Mouse (Mus musculus) midbrain, embryonic 16.5 days (tissue): Measurements from ENCODE around the gene Eid2b. TPM values are rescaled to one million over a fixed set of nuclear protein-coding genes. Genes with fewer than 3 reads are reported as not detected.
A peak's percentile ranks its signal among the peaks of the same experiment; 100 is the strongest.

ENCODE experiments used
- ATAC-seq: fragments of 200-750 bp; cut with Nextera tagmentation; 2 replicates; pipeline ENCODE4 v1.8.0; 2017; ENCODE audit warnings: moderate TSS enrichment
- H3K27ac ChIP-seq: fragments of 300-500 bp; sonication (generic); 2 replicates; pipeline ENCODE4 v1.5.1; 2014; ENCODE audit warnings: mild to moderate bottlenecking, low read length, mixed read lengths
- H3K27me3 ChIP-seq: fragments of 300-500 bp; sonication (generic); 2 replicates; pipeline ENCODE4 v1.6.1; 2014; ENCODE audit warnings: low read depth, low read length, mixed read lengths; ENCODE audit not compliant: control insufficient read depth, insufficient read depth
- H3K36me3 ChIP-seq: fragments of 300-500 bp; sonication (generic); 2 replicates; pipeline ENCODE4 v1.6.1; 2014; ENCODE audit warnings: mild to moderate bottlenecking, low read length, moderate library complexity, mixed read lengths; ENCODE audit not compliant: control insufficient read depth, insufficient read depth
- H3K4me1 ChIP-seq: fragments of 300-500 bp; sonication (generic); 2 replicates; pipeline ENCODE4 v1.6.1; 2014; ENCODE audit warnings: mild to moderate bottlenecking, low read length, mixed read lengths; ENCODE audit not compliant: control insufficient read depth, insufficient read depth
- H3K4me2 ChIP-seq: fragments of 300-500 bp; sonication (generic); 2 replicates; pipeline ENCODE4 v1.6.1; 2014; ENCODE audit warnings: mild to moderate bottlenecking, low read length, mixed read lengths
- H3K4me3 ChIP-seq: fragments of 300-500 bp; sonication (generic); 2 replicates; pipeline ENCODE4 v1.5.1; 2014; ENCODE audit warnings: low read depth, mild to moderate bottlenecking, low read length, moderate library complexity, mixed read lengths
- H3K9ac ChIP-seq: fragments of 300-500 bp; sonication (generic); 2 replicates; pipeline ENCODE4 v1.6.1; 2014; ENCODE audit warnings: low read depth, low read length, mixed read lengths
- H3K9me3 ChIP-seq: fragments of 300-500 bp; sonication (generic); replicated peaks from 2 replicates; pipeline ENCODE4 v1.6.1; 2014; ENCODE audit warnings: mild to moderate bottlenecking, low read length, mixed read lengths; ENCODE audit not compliant: control insufficient read depth, poor library complexity, severe bottlenecking
- WGBS: fragments of 180-500 bp; shearing (Covaris S2); extraction: QIAGEN DNeasy Blood & Tissue Kit; methylation state at CpG from one replicate; pipeline ENCODE4 v1.1.7; 2014; 5-methylcytosine and 5-hydroxymethylcytosine counted together
- polyA plus RNA-seq: library from polyadenylated mRNA; unstranded; fragments of >200 nt; fragmentation: Nextera tagmentation; extraction: Ambion mirVana; gene quantifications from 2 replicates; pipeline ENCODE4 v1.2.1, GENCODE M21; 2015

Eid2b gene
- polyA plus RNA-seq, 1 experiment from 2014 or later = 44.2 TPM

- Histone ChIP-seq H3K4me3 (peak within 1 kb of the TSS; percentile 70), H3K4me2 (peak within 1 kb of the TSS; percentile 78), H3K27ac (peak within 1 kb of the TSS; percentile 94), H3K9me3 (no peaks in the 10 kb centered on the region), H3K9ac (peak within 1 kb of the TSS; percentile 90), H3K4me1 (peaks cover 13% of the 10 kb centered on the region), H3K36me3 (no peaks in the 10 kb centered on the region; the same call in 1 of the 2 replicates), H3K27me3 (no peaks in the 10 kb centered on the region)
- 8% methylated on average over 57 of the region's 57 CpGs for WGBS
- peak; percentile 93 for ATAC-seq
These were observed 10.2 kb upstream of the Eid2b start, which contains the start of gene Eid2 for GRCm38 (mm10) chr7:28267129-28268041. Gene Eid2, plus strand, starts transcription at chr7:28267881.

- peak overlapping the region; percentile 90 for H3K9ac ChIP-seq
- under 1% methylated on average over 42 of the region's 62 CpGs for WGBS
- H3K4me1 ChIP-seq = peaks cover 13% of the 10 kb centered on the region
- peak overlapping the region; percentile 70 for H3K4me3 ChIP-seq
- peak overlapping the region; percentile 94 for H3K27ac ChIP-seq
- no peaks in the 10 kb centered on the region; the same call in 1 of the 2 replicates for H3K36me3 ChIP-seq
- ATAC-seq = peak; percentile 80
- no peaks in the 10 kb centered on the region for H3K27me3 ChIP-seq
- peak overlapping the region; percentile 78 for H3K4me2 ChIP-seq
- no peaks in the 10 kb centered on the region for H3K9me3 ChIP-seq
These were observed 9.5 kb upstream of the Eid2b start for GRCm38 (mm10) chr7:28268042-28268531.

GRCm38 (mm10) chr7:28268576-28268975 lies 9.0 kb upstream of the Eid2b start:
- H3K36me3 ChIP-seq = no peaks in the 10 kb centered on the region; the same call in 1 of the 2 replicates
- no peaks in the 10 kb centered on the region for H3K27me3 ChIP-seq
- peak overlapping the region; percentile 78 for H3K4me2 ChIP-seq
- peaks cover 13% of the 10 kb centered on the region for H3K4me1 ChIP-seq
- peak overlapping the region; percentile 70 for H3K4me3 ChIP-seq
- no peak for ATAC-seq
- H3K27ac ChIP-seq = peak overlapping the region; percentile 94
- peak overlapping the region; percentile 90 for H3K9ac ChIP-seq
- WGBS = 24% methylated on average over 16 of the region's 16 CpGs
- no peaks in the 10 kb centered on the region for H3K9me3 ChIP-seq

- no peaks in the 10 kb centered on the region; the same call in 1 of the 2 replicates for H3K36me3 ChIP-seq
- peak overlapping the region; percentile 78; the same call in 1 of the 2 replicates for H3K4me2 ChIP-seq
- H3K27me3 ChIP-seq = no peaks in the 10 kb centered on the region
- no peak overlapping the region for H3K27ac ChIP-seq
- 92% methylated on average over 12 of the region's 12 CpGs for WGBS
- no peak for ATAC-seq
- peaks cover 13% of the 10 kb centered on the region for H3K4me1 ChIP-seq
- no peak overlapping the region for H3K4me3 ChIP-seq
- H3K9me3 ChIP-seq = no peaks in the 10 kb centered on the region
- H3K9ac ChIP-seq = no peak overlapping the region
These were observed 8.2 kb upstream of the Eid2b start for GRCm38 (mm10) chr7:28269355-28269754.

GRCm38 (mm10) chr7:28271761-28272160 lies 5.8 kb upstream of the Eid2b start:
- H3K27me3 ChIP-seq = no peaks in the 10 kb centered on the region
- 67% methylated on average over 3 of the region's 3 CpGs for WGBS
- no peak overlapping the region for H3K4me2 ChIP-seq
- no peak overlapping the region for H3K27ac ChIP-seq
- no peak for ATAC-seq
- H3K36me3 ChIP-seq = no peaks in the 10 kb centered on the region; the same call in 1 of the 2 replicates
- no peaks in the 10 kb centered on the region for H3K9me3 ChIP-seq
- H3K4me1 ChIP-seq = peaks cover 13% of the 10 kb centered on the region
- no peak overlapping the region for H3K4me3 ChIP-seq
- H3K9ac ChIP-seq = no peak overlapping the region

- Histone ChIP-seq H3K27me3 (no peaks in the 10 kb centered on the region), H3K36me3 (peaks cover 4% of the 10 kb centered on the region), H3K9ac (0 out of 2 replicates have a peak overlapping the region, but pooled peaks have one; percentile 89), H3K9me3 (no peaks in the 10 kb centered on the region), H3K4me1 (peaks cover 13% of the 10 kb centered on the region), H3K4me3 (no peak overlapping the region; the same call in 1 of the 2 replicates), H3K4me2 (no peak overlapping the region), H3K27ac (no peak overlapping the region)
- ATAC-seq = peak; percentile 37; the same call in 1 of the 2 replicates
- WGBS = 62% methylated on average over 8 of the region's 8 CpGs
These were observed 313 bp upstream of the Eid2b start for GRCm38 (mm10) chr7:28277237-28277614.

GRCm38 (mm10) chr7:28278279-28278652 lies 727 bp downstream of the Eid2b start:
- Histone ChIP-seq H3K9ac (peak overlapping the region; percentile 89), H3K36me3 (peaks cover 4% of the 10 kb centered on the region), H3K9me3 (no peaks in the 10 kb centered on the region), H3K27me3 (no peaks in the 10 kb centered on the region), H3K4me3 (peak overlapping the region; percentile 67), H3K4me2 (peak overlapping the region; percentile 60), H3K4me1 (peaks cover 13% of the 10 kb centered on the region), H3K27ac (peak overlapping the region; percentile 85)
- WGBS = 86% methylated on average over 7 of the region's 7 CpGs
- ATAC-seq = peak; percentile 6; the same call in 1 of the 2 replicates

GRCm38 (mm10) chr7:28280630-28281029 lies 3.1 kb downstream of the Eid2b start:
- ATAC-seq = no peak
- Histone ChIP-seq H3K27ac (no peak overlapping the region), H3K27me3 (no peaks in the 10 kb centered on the region), H3K36me3 (peaks cover 4% of the 10 kb centered on the region), H3K4me3 (no peak overlapping the region), H3K4me2 (no peak overlapping the region), H3K9ac (no peak overlapping the region), H3K4me1 (peaks cover 13% of the 10 kb centered on the region), H3K9me3 (no peaks in the 10 kb centered on the region)
- 81% methylated on average over 7 of the region's 7 CpGs for WGBS

- peak overlapping the region; percentile 44; the same call in 1 of the 2 replicates for H3K9ac ChIP-seq
- whole genome bisulfite sequencing = 0% methylated on average over 15 of the region's 18 CpGs
- no peak; the same call in 1 of the 2 replicates for ATAC-seq
These were observed 12.6 kb downstream of the Eid2b start for GRCm38 (mm10) chr7:28290165-28290564.

More at GRCm38 (mm10) chr7:28290165-28290564, 12.6 kb downstream of the Eid2b start:
- Histone ChIP-seq H3K4me1 (peaks cover 5% of the 10 kb centered on the region; the same call in 1 of the 2 replicates), H3K27ac (no peak overlapping the region), H3K9me3 (no peaks in the 10 kb centered on the region), H3K4me2 (peak overlapping the region; percentile 59), H3K4me3 (peak overlapping the region; percentile 22), H3K36me3 (no peaks in the 10 kb centered on the region), H3K27me3 (peaks cover 20% of the 10 kb centered on the region)
